Mouse (Mus musculus) inflammation-experienced regulatory T-cells, adult 6 months (primary cell): ENCODE measurements around the gene Ifna2. TPM values are rescaled to one million over a fixed set of nuclear protein-coding genes. Genes with fewer than 3 reads are reported as not detected.

Experiments
- ATAC-seq: one replicate; pipeline ENCODE4 v1.8.0; 2017
- polyA plus RNA-seq, 3 experiments: library from polyadenylated mRNA; unstranded; fragments of 100-300 nt; shearing (Covaris generic); gene quantifications; one replicate each; pipeline ENCODE4 v1.2.1; 2017

The Ifna2 gene
- polyA plus RNA-seq, 3 experiments from 2014 or later = not detected

DNA sequence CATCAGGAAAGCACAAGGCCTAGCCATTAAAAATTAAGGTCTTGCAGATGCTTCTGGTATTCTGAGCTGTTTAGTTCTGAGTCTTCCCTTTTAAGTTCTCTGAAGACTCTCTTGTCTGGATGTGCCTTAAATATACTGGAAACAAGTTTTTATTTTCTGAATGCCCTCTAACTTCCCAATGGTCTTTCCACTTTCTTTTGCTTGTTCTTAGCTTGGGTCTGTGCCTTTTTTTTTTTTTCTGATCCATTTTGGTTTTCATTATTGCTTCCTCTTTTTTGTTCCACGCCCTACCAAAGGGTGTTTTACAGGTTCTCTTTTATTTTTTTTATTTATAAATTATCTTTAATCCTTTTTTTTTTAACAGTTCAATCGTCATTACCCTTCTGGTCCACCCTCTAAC lies 39.4 kb downstream of the Ifna2 start, which contains the start of gene Ifna13:
Ifna13 (minus strand) TSS at position 101 of the 400 bp plus-strand sequence.
- no peak for ATAC-seq

GRCm38 (mm10) chr4:88642526-88642925 lies 41.2 kb downstream of the Ifna2 start:
- no peak for ATAC-seq

DNA sequence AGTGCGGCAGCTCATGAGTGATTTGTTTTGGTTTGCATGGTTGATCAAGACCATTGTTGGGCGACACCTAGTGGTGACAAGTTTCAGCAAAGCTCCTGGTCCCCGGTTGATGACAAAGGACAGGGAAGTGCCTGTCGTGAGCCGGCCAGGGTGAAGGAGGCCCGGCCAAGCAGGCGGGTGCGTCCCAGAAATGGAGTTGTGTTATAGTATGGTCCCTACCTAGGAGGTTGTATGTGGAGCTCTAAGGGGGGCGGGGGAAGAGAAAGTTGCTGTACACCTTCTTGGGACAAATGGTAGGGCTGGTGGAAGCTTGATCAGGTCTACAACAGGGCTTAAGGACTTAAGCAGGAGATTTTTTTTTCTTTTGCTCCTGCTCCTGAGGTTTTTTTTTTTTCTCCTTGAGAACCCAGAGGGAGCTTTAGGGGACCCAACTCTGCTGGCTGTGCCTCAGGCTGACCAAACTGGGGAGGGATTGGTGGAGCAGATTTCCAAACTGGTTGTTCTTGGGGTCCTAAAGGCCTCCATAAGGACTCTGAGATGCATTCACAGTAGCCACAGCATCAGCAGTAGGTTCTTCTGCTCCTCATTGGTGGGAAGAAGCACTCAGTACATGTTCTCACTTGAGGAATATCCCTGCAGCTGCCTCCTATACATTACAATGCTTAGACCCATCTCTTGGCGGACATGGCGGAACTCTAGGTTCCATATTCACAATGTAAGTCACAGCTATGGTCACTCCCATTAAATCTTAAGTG lies 42.5 kb downstream of the Ifna2 start:
- ATAC-seq = peak; percentile 93

DNA sequence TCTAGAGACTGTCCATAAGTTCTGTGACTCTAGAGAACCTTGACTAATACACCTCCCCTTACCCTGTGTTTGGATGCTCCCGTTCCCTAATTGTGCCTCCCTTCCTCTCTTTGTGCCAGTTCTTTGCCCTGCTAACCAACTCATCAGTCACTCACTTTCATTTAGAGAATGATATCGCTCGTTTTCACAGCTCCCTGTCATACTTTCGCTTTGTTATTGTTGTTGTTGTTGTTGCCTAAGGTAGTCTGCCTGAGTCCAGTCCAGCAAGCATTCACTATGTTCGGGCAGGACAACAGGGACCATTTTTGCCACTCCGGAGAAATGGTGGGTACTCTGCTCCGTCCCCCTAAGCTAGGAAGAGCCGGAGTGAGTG lies 43.0 kb downstream of the Ifna2 start:
- ATAC-seq = peak; percentile 62

- no peak for ATAC-seq
These were observed 49.4 kb downstream of the Ifna2 start, which contains the start of gene C87499 for GRCm38 (mm10) chr4:88634311-88634710. C87499 (minus strand) TSS chr4:88634411.

Other genes with a start within 250 kb of the Ifna2 start
- gene Hacd4, start 245.0 kb downstream of the Ifna2 start, polyA plus RNA-seq = under 1 TPM; 0.15 to 0.31 (median 0.21) TPM
- gene Ifnb1, start 161.1 kb downstream of the Ifna2 start, polyA plus RNA-seq = not detected
- gene Ifna15, start 125.7 kb downstream of the Ifna2 start, polyA plus RNA-seq = not detected
- gene Ifna14, start 112.1 kb downstream of the Ifna2 start, polyA plus RNA-seq = not detected
- not detected for gene Ifna9, start 91.5 kb downstream of the Ifna2 start, polyA plus RNA-seq
- gene Ifna12, start 80.5 kb downstream of the Ifna2 start, polyA plus RNA-seq = not detected
- not detected for gene C87499, start 49.5 kb downstream of the Ifna2 start, polyA plus RNA-seq
- not detected for gene Ifna13, start 39.5 kb downstream of the Ifna2 start, polyA plus RNA-seq
- not detected for gene Ifna16, start 7.0 kb downstream of the Ifna2 start, polyA plus RNA-seq
- gene Ifnab, start 7.4 kb upstream of the Ifna2 start, polyA plus RNA-seq = not detected
- not detected for gene Gm26566, start 37.9 kb upstream of the Ifna2 start, polyA plus RNA-seq
- gene Klhl9, start 38.6 kb upstream of the Ifna2 start, polyA plus RNA-seq = 10 to 100 TPM; 34.2 to 37.3 (median 35.5) TPM
- gene Gm13271, start 71.0 kb upstream of the Ifna2 start, polyA plus RNA-seq = not detected
- gene Gm13283, start 76.2 kb upstream of the Ifna2 start, polyA plus RNA-seq = not detected
- not detected for gene Gm13290, start 89.9 kb upstream of the Ifna2 start, polyA plus RNA-seq
- gene Gm13289, start 93.0 kb upstream of the Ifna2 start, polyA plus RNA-seq = not detected
- not detected for gene Gm13272, start 95.9 kb upstream of the Ifna2 start, polyA plus RNA-seq
- gene Ifnz, start 98.2 kb upstream of the Ifna2 start, polyA plus RNA-seq = under 1 TPM in 1 of 3 experiments, not detected in 2; 0.58 TPM
- gene Gm13276, start 101.8 kb upstream of the Ifna2 start, polyA plus RNA-seq = not detected
- gene Gm13277, start 104.7 kb upstream of the Ifna2 start, polyA plus RNA-seq = not detected
- gene Gm13278, start 107.6 kb upstream of the Ifna2 start, polyA plus RNA-seq = not detected
- gene Gm13275, start 110.6 kb upstream of the Ifna2 start, polyA plus RNA-seq = not detected
- gene Gm13279, start 113.5 kb upstream of the Ifna2 start, polyA plus RNA-seq = not detected
- 1 to 10 TPM in 1 of 3 experiments, under 1 TPM in 1, not detected in 1; 0.39 to 1.6 TPM for gene Gm13285, start 115.8 kb upstream of the Ifna2 start, polyA plus RNA-seq
- gene Gm13287, start 119.3 kb upstream of the Ifna2 start, polyA plus RNA-seq = not detected
- not detected for gene Gm13288, start 121.6 kb upstream of the Ifna2 start, polyA plus RNA-seq
- gene Ifna7, start 132.3 kb upstream of the Ifna2 start, polyA plus RNA-seq = not detected
- not detected for gene Ifna11, start 136.0 kb upstream of the Ifna2 start, polyA plus RNA-seq
- not detected for gene Ifna6, start 143.5 kb upstream of the Ifna2 start, polyA plus RNA-seq
- gene Ifna5, start 151.6 kb upstream of the Ifna2 start, polyA plus RNA-seq = not detected
- under 1 TPM in 1 of 3 experiments, not detected in 2; 0.63 TPM for gene Ifna4, start 157.9 kb upstream of the Ifna2 start, polyA plus RNA-seq
- not detected for gene Ifna1, start 166.2 kb upstream of the Ifna2 start, polyA plus RNA-seq
- gene Ifne, start 196.3 kb upstream of the Ifna2 start, polyA plus RNA-seq = not detected